Mouse (Mus musculus) olfactory bulb, adult 2 months (tissue): ENCODE data around the gene Mypn. TPM values are rescaled to one million over a fixed set of nuclear protein-coding genes. Genes with fewer than 3 reads are reported as not detected.

Experiments used
- H3K27ac ChIP-seq: fragments of 200-500 bp; 2 replicates; pipeline ENCODE4 v1.5.1; 2012; ENCODE audit warnings: low read depth, low read length; ENCODE audit not compliant: insufficient read depth
- H3K4me1 ChIP-seq: fragments of 200-500 bp; 2 replicates; pipeline ENCODE4 v1.6.1; 2012; ENCODE audit warnings: low read length; ENCODE audit not compliant: control insufficient read depth, insufficient read depth
- H3K4me3 ChIP-seq: fragments of 200-500 bp; 2 replicates; pipeline ENCODE4 v1.5.1; 2012; ENCODE audit warnings: mild to moderate bottlenecking, low read depth, low read length, moderate library complexity; ENCODE audit not compliant: insufficient read depth
- CTCF ChIP-seq: fragments of 200-500 bp; IDR thresholded peaks from 2 replicates; pipeline ENCODE4 v1.5.1; 2012; ENCODE audit warnings: low read depth, mild to moderate bottlenecking, low read length, moderate library complexity; ENCODE audit not compliant: insufficient read depth
- POLR2A ChIP-seq: fragments of 200-500 bp; IDR thresholded peaks from 2 replicates; pipeline ENCODE4 v1.6.1; 2012; ENCODE audit warnings: mild to moderate bottlenecking, low read depth, low read length, moderate library complexity; ENCODE audit not compliant: insufficient read depth
- WGBS: fragments of 180-500 bp; shearing (Covaris S2); methylation state at CpG from one replicate; pipeline ENCODE4 v1.1.7; 2018; 5-methylcytosine and 5-hydroxymethylcytosine counted together
- polyA plus RNA-seq: library from polyadenylated mRNA; stranded (reverse); fragments of >200 nt; gene quantifications from 2 replicates; pipeline ENCODE4 v1.2.4, GENCODE M21; 2012; ENCODE audit warnings: low replicate concordance; ENCODE audit not compliant: missing spikeins, insufficient read depth, insufficient read length

Gene Mypn
- polyA plus RNA-seq, 1 experiment: not detected

DNA sequence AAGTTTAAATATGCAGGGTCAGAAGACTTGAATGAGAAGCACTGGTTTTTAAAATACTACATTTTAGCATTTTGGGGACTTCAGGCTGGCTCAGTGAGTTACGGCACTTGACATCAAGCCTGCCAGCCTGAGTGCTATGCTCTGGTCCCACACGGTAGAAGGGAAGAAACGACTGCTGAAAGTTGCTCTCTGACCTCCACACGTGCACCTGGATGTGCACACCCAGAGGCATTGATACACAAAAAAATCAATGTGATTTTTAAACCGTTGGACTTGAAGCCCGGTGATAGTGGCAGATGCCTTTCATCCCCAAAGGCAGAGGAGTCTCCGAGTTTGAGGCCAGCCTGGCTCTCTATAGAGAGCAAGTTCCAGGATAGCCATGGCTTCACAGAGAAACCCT lies 111.8 kb downstream of the Mypn start:
- TF ChIP-seq POLR2A: no peak
- no peak for TF ChIP-seq CTCF
- WGBS: 88% methylated on average over 7 of the region's 7 CpGs
- Histone ChIP-seq H3K4me1 (peaks cover 11% of the 10 kb centered on the region), H3K4me3 (no peak overlapping the region), H3K27ac (no peak overlapping the region)

DNA sequence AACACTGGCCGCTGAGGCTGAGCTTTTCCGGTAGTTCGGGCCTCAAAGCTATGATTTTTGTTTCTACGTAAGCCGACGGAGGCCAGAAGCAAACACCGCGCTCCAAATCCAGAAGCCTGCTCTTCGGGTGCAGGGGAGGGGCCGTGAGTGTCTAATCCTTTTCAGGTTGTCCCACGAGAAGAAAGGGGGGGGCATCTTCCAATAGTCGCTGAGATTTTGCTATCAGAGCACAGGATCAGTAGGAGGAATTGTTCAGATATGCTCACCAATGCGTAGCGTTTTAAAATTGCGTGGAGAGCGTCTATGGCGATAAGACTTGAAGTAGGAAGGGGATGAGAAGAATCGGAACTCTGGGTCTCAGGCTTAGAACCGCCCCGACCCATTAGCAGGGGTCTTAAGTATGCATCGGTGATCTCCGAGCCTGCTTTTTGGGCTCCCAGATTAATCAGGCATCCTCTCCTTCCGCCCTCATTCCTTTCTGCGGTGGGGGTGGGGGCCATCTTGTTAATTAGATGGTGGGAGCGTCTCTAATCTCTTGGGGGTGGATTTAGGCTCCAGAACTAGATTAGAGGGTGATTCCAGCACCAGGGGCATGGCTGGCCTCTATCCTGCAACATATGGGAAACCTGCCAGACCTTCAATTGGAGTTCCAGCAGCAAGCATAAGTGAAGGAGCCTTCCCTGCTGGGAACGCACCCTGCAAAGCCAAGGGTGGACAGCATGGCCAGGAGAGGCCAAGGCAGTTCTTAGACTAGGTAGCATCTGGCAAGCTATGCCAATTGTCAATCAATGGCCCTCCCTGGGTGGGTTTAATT lies 113.8 kb downstream of the Mypn start:
- TF ChIP-seq POLR2A (no peak), CTCF (no peak)
- no peak overlapping the region for H3K27ac ChIP-seq

GRCm38 (mm10) chr10:63089103-63089757 lies 114.5 kb downstream of the Mypn start:
- Histone ChIP-seq H3K4me3 (peak overlapping the region; percentile 34), H3K27ac (no peak overlapping the region), H3K4me1 (peaks cover 11% of the 10 kb centered on the region)
- TF ChIP-seq CTCF (no peak), POLR2A (no peak)
- 49% methylated on average over 8 of the region's 8 CpGs for WGBS

More for the DNA sequence above, 113.8 kb downstream of the Mypn start:
- Histone ChIP-seq H3K4me1 (peaks cover 11% of the 10 kb centered on the region), H3K4me3 (peak overlapping the region; percentile 34)
- WGBS: 10% methylated on average over 26 of the region's 26 CpGs

- TF ChIP-seq POLR2A: no peak
- TF ChIP-seq CTCF: no peak
- Histone ChIP-seq H3K4me1 (peaks cover 11% of the 10 kb centered on the region), H3K4me3 (no peak overlapping the region), H3K27ac (no peak overlapping the region)
- 93% methylated on average over 10 of the region's 10 CpGs for WGBS
Observed at GRCm38 (mm10) chr10:63086304-63086703, 117.4 kb downstream of the Mypn start.

- H3K27ac ChIP-seq: no peak overlapping the region
- no peaks in the 10 kb centered on the region for H3K4me1 ChIP-seq
- H3K4me3 ChIP-seq: no peak overlapping the region
- TF ChIP-seq CTCF (peak; percentile 76), POLR2A (no peak)
- WGBS: 4% methylated on average over 5 of the region's 5 CpGs
Observed at GRCm38 (mm10) chr10:63065988-63066387, 137.8 kb downstream of the Mypn start.

Other genes with a start within 250 kb of the Mypn start
- gene Rufy2, start 223.7 kb downstream of the Mypn start, polyA plus RNA-seq: not detected in 2 replicates
- 251 TPM in 1 of 2 replicates, not detected in the other for gene Hnrnph3, start 179.7 kb downstream of the Mypn start, polyA plus RNA-seq
- gene Pbld2, start 179.6 kb downstream of the Mypn start, polyA plus RNA-seq: not detected in 2 replicates
- gene Pbld1, start 143.8 kb downstream of the Mypn start, polyA plus RNA-seq: not detected in 2 replicates
- not detected in 2 replicates for gene Atoh7, start 104.3 kb downstream of the Mypn start, polyA plus RNA-seq
- gene Herc4, start 39.9 kb upstream of the Mypn start, polyA plus RNA-seq: not detected in 2 replicates
- not detected in 2 replicates for gene Sirt1, start 177.8 kb upstream of the Mypn start, polyA plus RNA-seq
- not detected in 2 replicates for gene Dnajc12, start 178.5 kb upstream of the Mypn start, polyA plus RNA-seq
- not detected in 2 replicates for gene Gm7075, start 217.8 kb upstream of the Mypn start, polyA plus RNA-seq
- gene Ctnna3, start 226.1 kb upstream of the Mypn start, polyA plus RNA-seq: not detected in 2 replicates